Mouse (Mus musculus): ENCODE data around the gene Olfr433. TPM values are rescaled to one million over a fixed set of nuclear protein-coding genes. Genes with fewer than 3 reads are reported as not detected.
"Not testable (repeated sequence)": the region's sequence is repeated elsewhere in the genome, so short reads cannot be mapped to it uniquely, and the experiment has no call there.

The Olfr433 gene
- total RNA-seq (2021) = not detected
- long read RNA-seq, experiment 1 = 0 reads
- long read RNA-seq, experiment 2 = 0 reads

GRCm38 (mm10) chr1:174040523-174041177, at the start of gene Olfr433:
TSS of gene Olfr433 (plus strand) at chr1:174040705.
- Histone ChIP-seq H3K4me3 (no peak within 1 kb of the TSS), H3K27ac (no peak within 1 kb of the TSS)
- no peak for TF ChIP-seq CTCF (conservative IDR thresholded peaks at IDR 0.05)
- DNase-seq (ENCODE audit: low spot score in 2 of 2) = peak in 1 of 2 experiments; percentile 10

DNA sequence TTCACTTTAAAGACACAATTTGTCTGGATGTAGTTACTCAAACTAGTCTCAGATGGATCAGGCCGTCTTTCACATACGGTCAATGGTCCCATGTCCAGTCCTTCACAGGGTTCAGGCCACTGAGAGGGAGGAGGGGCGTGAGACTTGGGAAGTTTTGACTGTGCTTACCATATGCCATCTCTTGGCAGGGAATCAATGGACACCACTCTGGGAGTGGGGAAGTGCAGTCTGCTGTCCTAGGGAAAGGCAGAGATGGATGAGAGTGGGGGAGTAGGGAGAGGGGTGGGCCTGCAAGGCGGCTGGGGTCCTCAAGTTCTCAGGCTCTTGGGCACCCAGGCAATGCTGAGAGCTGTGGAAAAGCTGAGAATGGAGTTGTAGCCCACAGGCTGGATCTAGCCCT, 45.5 kb upstream of the Olfr433 start:
- Histone ChIP-seq H3K27ac (no peak overlapping the region), H3K4me3 (no peak overlapping the region)
- no peak for DNase-seq (ENCODE audit: low spot score in 2 of 2)
- TF ChIP-seq CTCF (conservative IDR thresholded peaks at IDR 0.05) = no peak

GRCm38 (mm10) chr1:174004352-174005109, 36.0 kb upstream of the Olfr433 start:
- H3K4me3 ChIP-seq; DNase-seq (ENCODE audit: low spot score in 2 of 2); H3K27ac ChIP-seq: not testable (repeated sequence)

GRCm38 (mm10) chr1:174007050-174007449, 33.5 kb upstream of the Olfr433 start:
- not testable (repeated sequence) for H3K27ac ChIP-seq; DNase-seq (ENCODE audit: low spot score in 2 of 2); H3K4me3 ChIP-seq

GRCm38 (mm10) chr1:174031698-174032097, 8.8 kb upstream of the Olfr433 start, which contains the start of gene Ifi205:
TSS of gene Ifi205 (minus strand) at chr1:174031810.
- no peak for TF ChIP-seq CTCF (conservative IDR thresholded peaks at IDR 0.05)
- no peak within 1 kb of the TSS for H3K4me3 ChIP-seq
- H3K27ac ChIP-seq = no peak within 1 kb of the TSS
- no peak for DNase-seq (ENCODE audit: low spot score in 2 of 2)

- no peak overlapping the region for H3K27ac ChIP-seq
- H3K4me3 ChIP-seq = no peak overlapping the region
- no peak for TF ChIP-seq CTCF (conservative IDR thresholded peaks at IDR 0.05)
- no peak for DNase-seq (ENCODE audit: low spot score in 2 of 2)
Measured at GRCm38 (mm10) chr1:174035841-174036240, 4.7 kb upstream of the Olfr433 start.

DNA sequence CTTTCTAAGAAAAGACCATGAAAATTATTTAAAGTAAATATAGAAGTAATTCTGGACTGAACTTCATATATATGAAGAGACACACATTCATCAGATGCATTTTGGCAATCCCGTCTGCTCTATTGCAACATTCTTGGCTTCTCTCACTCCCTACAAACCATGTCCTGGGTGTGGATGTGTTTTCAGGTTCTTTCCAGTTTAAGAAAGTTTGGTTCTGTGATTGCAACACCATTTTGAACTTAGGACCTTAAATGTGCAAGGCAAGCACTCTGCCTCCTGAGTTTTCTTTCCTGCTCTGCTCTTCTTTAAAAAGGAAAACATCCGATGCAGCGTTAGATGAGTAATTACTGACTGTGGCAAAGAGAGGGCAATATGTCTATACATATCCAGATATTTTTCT, 2.0 kb upstream of the Olfr433 start:
- no peak for TF ChIP-seq CTCF (conservative IDR thresholded peaks at IDR 0.05)
- Histone ChIP-seq H3K4me3 (no peak overlapping the region), H3K27ac (no peak overlapping the region)
- DNase-seq (ENCODE audit: low spot score in 2 of 2) = no peak

DNA sequence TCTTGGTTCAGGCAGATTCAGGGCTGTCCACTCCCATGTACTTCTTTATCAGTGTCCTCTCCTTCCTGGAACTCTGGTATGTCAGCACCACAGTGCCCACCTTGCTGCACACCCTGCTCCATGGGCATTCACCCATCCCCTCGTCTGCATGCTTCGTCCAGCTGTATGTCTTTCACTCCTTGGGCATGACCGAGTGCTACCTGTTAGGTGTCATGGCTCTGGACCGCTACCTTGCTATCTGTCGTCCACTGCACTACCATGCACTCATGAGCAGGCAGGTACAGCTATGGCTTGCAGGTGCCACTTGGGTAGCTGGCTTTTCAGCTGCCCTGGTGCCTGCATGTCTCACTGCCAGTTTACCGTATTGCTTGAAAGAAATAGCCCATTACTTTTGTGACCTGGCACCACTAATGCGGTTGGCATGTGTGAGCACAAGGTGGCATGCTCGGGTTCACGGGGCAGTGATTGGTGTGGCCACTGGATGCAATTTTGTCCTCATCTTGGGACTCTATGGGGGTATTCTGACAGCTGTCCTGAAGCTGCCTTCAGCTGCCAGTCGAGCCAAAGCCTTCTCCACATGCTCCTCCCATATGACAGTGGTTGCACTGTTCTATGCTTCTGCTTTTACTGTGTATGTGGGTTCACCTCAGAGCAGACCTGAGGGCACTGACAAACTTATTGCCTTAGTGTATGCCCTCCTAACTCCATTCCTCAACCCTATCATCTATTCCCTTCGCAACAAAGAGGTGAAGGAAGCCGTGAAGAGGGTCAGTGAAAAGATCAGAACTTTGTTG, 1.8 kb downstream of the Olfr433 start:
- not testable (repeated sequence) for H3K4me3 ChIP-seq; DNase-seq (ENCODE audit: low spot score in 2 of 2)

DNA sequence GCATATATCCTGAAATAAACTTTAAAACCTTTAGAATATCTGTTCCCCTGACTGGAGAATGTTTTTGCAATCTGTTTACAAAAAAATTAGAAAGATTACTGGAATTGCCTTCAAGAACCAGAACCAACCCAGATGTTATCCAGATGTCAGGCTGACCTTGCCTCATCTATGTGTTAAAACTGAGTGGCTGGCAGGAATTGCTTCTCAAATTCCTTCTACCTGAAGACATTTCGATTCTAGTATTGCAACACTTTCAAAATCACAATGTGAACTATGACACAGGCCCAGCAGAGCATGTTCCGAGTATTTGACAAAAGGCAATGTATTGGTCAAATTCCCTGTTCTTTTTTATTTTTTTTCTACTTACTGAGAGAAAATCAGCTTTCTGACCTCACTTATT, 3.9 kb downstream of the Olfr433 start:
- no peak overlapping the region for H3K4me3 ChIP-seq

More for the DNA sequence above, 1.8 kb downstream of the Olfr433 start:
- H3K27ac ChIP-seq = not testable (repeated sequence)

GRCm38 (mm10) chr1:174048227-174048626, 7.7 kb downstream of the Olfr433 start:
- DNase-seq (ENCODE audit: low spot score in 2 of 2); H3K4me3 ChIP-seq; H3K27ac ChIP-seq: not testable (repeated sequence)

More for the DNA sequence above, 3.9 kb downstream of the Olfr433 start:
- H3K27ac ChIP-seq = no peak overlapping the region
- no peak for DNase-seq (ENCODE audit: low spot score in 2 of 2)
- no peak for TF ChIP-seq CTCF (conservative IDR thresholded peaks at IDR 0.05)

- TF ChIP-seq CTCF (conservative IDR thresholded peaks at IDR 0.05) = no peak
Measured at GRCm38 (mm10) chr1:174048893-174049292, 8.4 kb downstream of the Olfr433 start, which contains the start of gene Olfr432. TSS of gene Olfr432 (plus strand) at chr1:174049205.

GRCm38 (mm10) chr1:174049357-174049756, 8.9 kb downstream of the Olfr433 start:
- not testable (repeated sequence) for H3K27ac ChIP-seq; DNase-seq (ENCODE audit: low spot score in 2 of 2)

More at GRCm38 (mm10) chr1:174048893-174049292, 8.4 kb downstream of the Olfr433 start, which contains the start of gene Olfr432:
- DNase-seq (ENCODE audit: low spot score in 2 of 2) = no peak
- no peak within 1 kb of the TSS for H3K27ac ChIP-seq
- H3K4me3 ChIP-seq = no peak within 1 kb of the TSS

GRCm38 (mm10) chr1:174050532-174050931, 10.0 kb downstream of the Olfr433 start:
- DNase-seq (ENCODE audit: low spot score in 2 of 2) = no peak
- no peak for TF ChIP-seq CTCF (conservative IDR thresholded peaks at IDR 0.05)
- Histone ChIP-seq H3K27ac (no peak overlapping the region), H3K4me3 (no peak overlapping the region)

More at GRCm38 (mm10) chr1:174049357-174049756, 8.9 kb downstream of the Olfr433 start:
- not testable (repeated sequence) for H3K4me3 ChIP-seq

Measured in layer of hippocampus, adult 2 months (tissue).